Mouse (Mus musculus): ENCODE results near the gene Gm14322.
"Not testable (repeated sequence)": the region's sequence is repeated elsewhere in the genome, so short reads cannot be mapped to it uniquely, and the experiment has no call there.

The Gm14322 gene

DNA sequence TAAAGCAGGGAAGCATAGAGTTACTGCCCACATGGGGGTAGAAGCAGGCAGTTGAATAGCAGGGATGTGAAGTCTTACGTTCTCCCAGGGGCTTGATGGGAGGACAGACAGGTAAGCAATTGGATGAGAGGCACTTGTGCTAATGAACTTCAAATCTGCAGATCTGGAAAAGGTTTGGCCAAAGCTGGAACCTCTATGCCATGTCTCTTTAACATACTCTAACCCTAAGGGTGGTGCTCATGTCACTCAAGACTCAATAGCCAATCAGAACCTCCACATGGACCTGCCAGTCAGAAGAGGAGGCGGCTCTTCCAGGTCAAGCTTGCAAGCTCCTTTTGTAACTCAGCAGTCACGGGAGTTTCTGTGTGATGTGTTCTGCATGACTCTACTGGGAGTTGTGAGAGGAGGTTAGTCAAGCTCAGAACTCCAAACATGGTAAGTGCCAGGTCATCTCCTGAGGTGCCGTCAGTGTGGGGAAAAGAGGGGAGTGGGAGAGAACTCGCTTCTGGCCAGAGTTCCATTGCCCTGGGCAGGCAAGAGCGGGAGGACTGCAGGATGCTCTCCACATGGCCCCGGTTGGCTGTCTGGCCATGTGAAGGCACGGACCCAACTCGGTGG is at the start of gene Gm14322:
Gene Gm14322, plus strand, starts transcription at position 348 of the 618 bp plus-strand sequence.
- DNase-seq: peak; percentile 51 to 59

- not testable (repeated sequence) for DNase-seq
These were observed 17.6 kb upstream of the Gm14322 start for GRCm38 (mm10) chr2:177741487-177741886.

GRCm38 (mm10) chr2:177787351-177787750 is 28.3 kb downstream of the Gm14322 start:
- DNase-seq: not testable (repeated sequence)

- not testable (repeated sequence) for DNase-seq
These were observed 47.1 kb downstream of the Gm14322 start for GRCm38 (mm10) chr2:177806170-177806569.

Measured in cerebellum, postnatal 25 days (tissue).